Mouse (Mus musculus) lung, embryonic 14.5 days (tissue): ENCODE measurements around the gene Apbb2. TPM values are rescaled to one million over a fixed set of nuclear protein-coding genes. Genes with fewer than 3 reads are reported as not detected.
A peak's percentile ranks its signal among the peaks of the same experiment; 100 is the strongest.

Source experiments
- ATAC-seq: fragments of 200-750 bp; cut with Nextera tagmentation; 2 replicates; pipeline ENCODE4 v1.8.0; 2017; ENCODE audit warnings: mild to moderate bottlenecking, moderate TSS enrichment, moderate library complexity; ENCODE audit not compliant: insufficient read depth
- DNase-seq: peaks from one replicate; pipeline ENCODE4 v3.0.0-alpha.2; 2015
- H3K27ac ChIP-seq: fragments of 300-500 bp; sonication (generic); 2 replicates; pipeline ENCODE4 v1.5.1; 2014; ENCODE audit warnings: low read depth, mild to moderate bottlenecking, moderate library complexity
- H3K27me3 ChIP-seq: fragments of 300-500 bp; sonication (generic); 2 replicates; pipeline ENCODE4 v1.6.1; 2014; ENCODE audit warnings: low read length, control low read depth; ENCODE audit not compliant: insufficient read depth
- H3K36me3 ChIP-seq: fragments of 300-500 bp; sonication (generic); 2 replicates; pipeline ENCODE4 v1.6.1; 2014; ENCODE audit warnings: control low read depth; ENCODE audit not compliant: insufficient read depth
- H3K4me1 ChIP-seq: fragments of 300-500 bp; sonication (generic); 2 replicates; pipeline ENCODE4 v1.6.1; 2014; ENCODE audit warnings: antibody characterized with exemption, control low read depth; ENCODE audit not compliant: insufficient read depth
- H3K4me2 ChIP-seq: fragments of 300-500 bp; sonication (generic); 2 replicates; pipeline ENCODE4 v1.6.1; 2014; ENCODE audit warnings: mild to moderate bottlenecking
- H3K4me3 ChIP-seq: fragments of 300-500 bp; sonication (generic); 2 replicates; pipeline ENCODE4 v1.5.1; 2014; ENCODE audit warnings: low read depth, low read length
- H3K9ac ChIP-seq: fragments of 300-500 bp; sonication (generic); 2 replicates; pipeline ENCODE4 v1.6.1; 2014
- H3K9me3 ChIP-seq: fragments of 300-500 bp; sonication (generic); 2 replicates; pipeline ENCODE4 v1.6.1; 2016; ENCODE audit warnings: low read depth, low read length, control low read depth
- CTCF ChIP-seq: IDR thresholded peaks from 2 replicates; pipeline ENCODE4 v1.5.1; 2016; ENCODE audit warnings: antibody characterized with exemption, low read depth
- WGBS: fragments of 180-500 bp; shearing (Covaris S2); extraction: QIAGEN DNeasy Blood & Tissue Kit; methylation state at CpG from one replicate; pipeline ENCODE4 v1.1.7; 2014; 5-methylcytosine and 5-hydroxymethylcytosine counted together
- polyA plus RNA-seq: library from polyadenylated mRNA; unstranded; fragments of >200 nt; fragmentation: Nextera tagmentation; extraction: Ambion mirVana; gene quantifications from 2 replicates; pipeline ENCODE4 v1.2.1, GENCODE M21; 2014

Gene Apbb2
- polyA plus RNA-seq, 1 experiment from 2014 or later = 54.6 TPM

DNA sequence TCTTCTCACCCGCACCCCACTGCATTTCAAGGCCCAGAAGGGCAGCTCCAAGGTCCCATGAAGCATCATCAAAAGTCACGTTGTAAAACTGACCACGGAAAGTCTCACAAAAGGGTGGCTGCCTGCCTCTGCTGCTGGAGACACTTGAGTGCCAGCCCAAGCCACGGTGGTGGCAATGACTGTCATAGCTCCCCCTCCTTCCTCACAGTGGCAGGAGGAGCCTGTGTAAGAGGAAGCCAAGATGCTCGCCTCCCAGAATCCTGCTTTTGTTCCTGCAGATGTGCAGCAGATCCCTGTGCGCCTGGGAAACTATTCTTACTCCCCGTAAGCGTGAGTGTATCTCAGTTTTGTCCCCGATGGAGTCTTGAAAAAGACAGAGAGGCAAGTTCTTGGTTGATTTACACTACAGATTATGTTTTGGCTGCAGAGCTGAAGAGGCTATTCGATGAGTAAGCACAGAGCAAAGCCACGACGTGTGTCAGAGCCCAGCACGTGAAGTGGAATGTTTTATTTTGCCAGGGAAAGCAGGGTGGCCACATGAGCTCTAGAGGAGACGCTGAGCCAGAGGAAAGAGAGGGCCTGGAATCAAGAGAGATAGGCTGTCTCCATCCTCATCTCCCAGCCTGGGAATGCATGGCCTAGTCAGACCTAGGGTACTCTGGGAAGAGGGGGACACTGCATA is 241.9 kb downstream of the Apbb2 start:
- ATAC-seq (no peak), DNase-seq (no peak)
- Histone ChIP-seq H3K4me2 (no peak overlapping the region), H3K4me3 (no peak overlapping the region), H3K27me3 (no peaks in the 10 kb centered on the region), H3K9me3 (no peaks in the 10 kb centered on the region), H3K36me3 (no peaks in the 10 kb centered on the region), H3K27ac (no peak overlapping the region), H3K9ac (no peak overlapping the region), H3K4me1 (no peaks in the 10 kb centered on the region)
- WGBS = 74% methylated on average over 14 of the region's 14 CpGs
- no peak for TF ChIP-seq CTCF

DNA sequence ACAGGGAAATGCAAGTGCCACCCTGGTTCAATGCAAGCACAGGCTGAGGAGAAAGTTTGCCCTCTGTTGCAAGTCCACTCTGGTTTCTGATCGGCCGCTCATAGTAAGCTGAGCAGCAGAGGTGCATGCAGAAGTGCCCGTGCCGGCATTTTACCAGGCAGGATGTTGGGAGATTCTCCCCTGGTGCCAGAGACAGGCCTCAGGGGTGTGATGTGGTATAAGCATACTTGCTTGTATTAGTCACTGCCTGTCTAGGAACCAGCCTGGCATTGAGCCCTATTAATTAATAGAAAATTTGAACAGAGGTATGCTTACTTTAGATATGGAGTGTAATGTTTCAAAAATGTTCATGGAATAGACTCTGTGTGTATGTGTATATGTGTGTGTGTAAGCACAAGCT is 244.2 kb downstream of the Apbb2 start:
- Histone ChIP-seq H3K27me3 (no peaks in the 10 kb centered on the region), H3K4me2 (no peak overlapping the region), H3K4me3 (no peak overlapping the region), H3K9me3 (no peaks in the 10 kb centered on the region), H3K9ac (no peak overlapping the region), H3K36me3 (no peaks in the 10 kb centered on the region), H3K27ac (no peak overlapping the region), H3K4me1 (no peaks in the 10 kb centered on the region)
- no peak for DNase-seq
- no peak for ATAC-seq
- WGBS = 92% methylated on average over 4 of the region's 4 CpGs
- no peak for TF ChIP-seq CTCF

DNA sequence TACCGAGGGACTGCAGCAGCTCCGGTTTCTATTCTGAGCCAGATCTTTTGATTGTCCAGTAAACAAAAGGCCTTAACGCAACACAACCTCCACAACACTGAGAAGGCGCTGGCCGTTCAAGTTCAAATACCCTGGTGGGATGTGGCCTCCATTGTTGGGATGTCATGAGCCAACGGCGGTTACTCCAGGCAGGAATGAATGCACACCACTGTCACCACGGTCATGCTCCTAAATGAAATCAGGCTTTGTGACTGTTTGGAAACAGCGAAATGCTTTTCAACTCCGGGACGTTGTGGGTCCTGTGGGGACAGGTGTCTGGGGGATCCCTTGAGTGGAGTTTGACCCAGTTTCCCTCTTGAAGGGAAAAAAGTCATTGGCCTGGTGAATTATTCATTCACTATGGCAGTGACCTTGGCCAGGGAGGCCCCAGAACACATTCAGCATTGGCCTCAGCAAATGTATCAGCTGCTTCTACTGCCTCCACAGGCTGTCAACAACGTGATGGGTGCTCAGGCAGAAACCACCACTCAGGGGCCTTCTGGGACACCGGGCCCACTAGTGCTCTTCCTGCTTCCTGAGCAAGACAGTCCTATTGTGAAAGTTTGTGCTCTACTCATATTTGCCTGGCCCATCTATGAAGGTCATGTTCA is 244.9 kb downstream of the Apbb2 start:
- no peak overlapping the region for H3K4me2 ChIP-seq
- ATAC-seq (no peak), DNase-seq (no peak)
- no peaks in the 10 kb centered on the region for H3K27me3 ChIP-seq
- WGBS = 83% methylated on average over 13 of the region's 13 CpGs
- H3K9ac ChIP-seq = no peak overlapping the region
- H3K4me3 ChIP-seq = no peak overlapping the region
- no peaks in the 10 kb centered on the region for H3K9me3 ChIP-seq
- H3K4me1 ChIP-seq = no peaks in the 10 kb centered on the region
- H3K36me3 ChIP-seq = no peaks in the 10 kb centered on the region
- TF ChIP-seq CTCF = no peak
- no peak overlapping the region for H3K27ac ChIP-seq

DNA sequence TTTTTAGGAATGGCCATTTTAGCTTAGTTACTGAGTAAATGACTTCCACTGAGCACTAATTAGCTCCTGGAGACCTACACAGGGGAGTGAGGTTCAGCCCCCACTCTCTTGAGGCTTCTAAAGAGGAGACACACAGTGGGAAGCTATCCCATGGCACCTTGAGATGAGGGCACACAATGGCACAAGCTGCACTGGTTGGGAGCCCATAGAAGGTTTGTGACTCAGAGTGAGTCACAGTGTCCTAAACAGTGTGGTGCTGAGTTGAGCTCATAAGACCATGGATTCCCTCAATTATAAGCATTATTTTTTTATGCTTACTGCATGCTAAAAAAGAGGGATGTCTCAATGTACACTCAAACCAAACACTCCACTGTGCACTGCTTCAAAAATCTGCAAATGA is 247.5 kb downstream of the Apbb2 start:
- ATAC-seq (no peak), DNase-seq (no peak)
- Histone ChIP-seq H3K4me3 (no peak overlapping the region), H3K36me3 (no peaks in the 10 kb centered on the region), H3K4me2 (no peak overlapping the region), H3K9ac (no peak overlapping the region), H3K9me3 (no peaks in the 10 kb centered on the region), H3K4me1 (no peaks in the 10 kb centered on the region), H3K27ac (no peak overlapping the region), H3K27me3 (no peaks in the 10 kb centered on the region)
- no peak for TF ChIP-seq CTCF

GRCm38 (mm10) chr5:66368966-66369365 is 249.6 kb downstream of the Apbb2 start:
- no peaks in the 10 kb centered on the region for H3K9me3 ChIP-seq
- no peak overlapping the region for H3K9ac ChIP-seq
- DNase-seq (peak; percentile 82), ATAC-seq (no peak)
- no peaks in the 10 kb centered on the region for H3K27me3 ChIP-seq
- no peak overlapping the region for H3K27ac ChIP-seq
- H3K4me3 ChIP-seq = no peak overlapping the region
- WGBS = 41% methylated on average over 7 of the region's 7 CpGs
- TF ChIP-seq CTCF = peak; percentile 92
- no peaks in the 10 kb centered on the region for H3K36me3 ChIP-seq
- H3K4me1 ChIP-seq = no peaks in the 10 kb centered on the region
- H3K4me2 ChIP-seq = no peak overlapping the region

GRCm38 (mm10) chr5:66367641-66368040 is 250.9 kb downstream of the Apbb2 start:
- Histone ChIP-seq H3K4me1 (no peaks in the 10 kb centered on the region), H3K27me3 (no peaks in the 10 kb centered on the region), H3K27ac (no peak overlapping the region), H3K9me3 (no peaks in the 10 kb centered on the region), H3K4me3 (no peak overlapping the region), H3K4me2 (no peak overlapping the region), H3K9ac (no peak overlapping the region), H3K36me3 (0 out of 2 replicates have a peak, but pooled peaks cover 4% of the 10 kb centered on the region)
- no peak for DNase-seq
- ATAC-seq = no peak
- TF ChIP-seq CTCF = no peak
- 86% methylated on average over 11 of the region's 11 CpGs for WGBS

DNA sequence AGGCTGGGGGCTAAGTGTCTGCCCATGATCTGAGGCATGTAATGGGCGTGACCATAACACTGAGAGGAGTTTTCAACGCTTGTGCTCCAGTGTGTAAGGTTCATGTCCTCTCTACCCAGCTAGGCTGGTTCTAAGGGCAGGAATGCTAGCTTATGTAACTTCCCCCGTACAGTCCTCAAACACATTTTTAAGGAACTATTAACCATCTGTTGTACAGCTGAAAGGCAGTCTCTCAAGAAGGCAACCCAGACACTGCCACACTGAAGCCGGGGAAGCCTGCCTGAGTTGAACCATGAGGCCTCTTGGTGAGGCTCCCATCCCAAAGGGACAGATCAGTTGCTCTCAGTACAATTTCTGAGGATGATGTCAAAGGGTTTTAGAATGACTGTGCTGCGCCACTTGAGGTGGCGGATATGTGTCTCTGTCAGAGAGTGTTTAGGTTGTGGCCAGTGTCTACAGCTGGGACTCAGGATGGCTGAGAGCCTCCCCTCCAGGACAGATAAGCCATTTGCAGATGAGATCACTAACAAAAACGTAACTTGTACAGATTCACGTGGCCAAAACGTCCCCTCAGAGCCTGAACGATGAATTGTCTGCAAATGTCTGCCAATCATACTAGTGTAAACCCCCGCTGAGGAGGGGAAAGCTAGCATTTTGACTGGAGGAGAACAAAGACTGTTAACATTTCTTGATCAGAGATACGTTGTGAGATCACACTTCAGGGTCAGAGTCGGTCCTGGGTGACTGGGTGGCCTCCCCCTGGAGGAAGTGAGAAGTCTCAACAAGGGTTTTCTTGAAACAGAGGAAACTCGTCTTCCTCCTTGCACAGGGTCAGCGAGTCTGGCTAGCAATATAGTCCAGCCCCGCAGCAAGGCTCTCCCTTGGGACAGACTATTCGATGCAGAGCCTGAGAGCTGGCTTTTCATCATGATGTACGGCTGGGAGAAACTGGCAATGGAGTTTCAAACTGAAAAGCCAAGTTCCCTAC is 255.0 kb downstream of the Apbb2 start:
- ATAC-seq = peak; percentile 54
- 35% methylated on average over 18 of the region's 18 CpGs for WGBS
- peak; percentile 50 for DNase-seq
- no peak overlapping the region for H3K9ac ChIP-seq
- no peaks in the 10 kb centered on the region for H3K27me3 ChIP-seq
- no peaks in the 10 kb centered on the region for H3K4me1 ChIP-seq
- H3K4me3 ChIP-seq = no peak overlapping the region
- no peak overlapping the region for H3K27ac ChIP-seq
- peaks cover 15% of the 10 kb centered on the region; the same call in 1 of the 2 replicates for H3K36me3 ChIP-seq
- H3K9me3 ChIP-seq = no peaks in the 10 kb centered on the region
- no peak overlapping the region for H3K4me2 ChIP-seq
- TF ChIP-seq CTCF = no peak
